Mouse (Mus musculus) kidney, postnatal 25 days (tissue): ENCODE measurements around the gene Il1rl1.

Source experiments
- DNase-seq, 2 experiments: peaks; one replicate each; pipeline ENCODE4 v3.0.0; 2021; ENCODE audit warnings: mixed read lengths in 2 of 2

Gene Il1rl1

GRCm38 (mm10) chr1:40439504-40439903, 10.1 kb downstream of the Il1rl1 start:
- DNase-seq, result no peak

DNA sequence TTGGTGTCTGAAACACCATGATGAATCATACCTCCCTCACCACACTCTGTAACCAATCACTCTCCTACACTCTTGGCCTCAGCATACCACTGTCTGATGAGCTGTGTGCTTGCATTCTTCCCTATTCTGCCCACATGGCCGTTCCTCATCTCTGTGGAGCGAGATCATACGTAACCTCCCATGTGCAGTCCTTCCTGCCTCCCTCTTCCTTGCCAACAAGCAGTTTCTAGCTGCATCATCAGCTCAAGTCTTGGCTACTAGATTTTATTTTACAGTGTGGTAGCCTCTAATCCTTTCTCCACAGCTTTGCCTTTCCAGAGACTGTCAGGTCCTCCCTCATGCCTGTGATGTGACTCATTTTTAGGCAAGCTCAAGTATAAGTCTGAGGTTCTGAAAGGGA, 15.4 kb downstream of the Il1rl1 start:
- no peak for DNase-seq

GRCm38 (mm10) chr1:40465477-40466430, 36.4 kb downstream of the Il1rl1 start, which contains the start of gene Il18r1:
Gene Il18r1 (plus strand): TSS chr1:40465552.
- peak; percentile 18 to 59 for DNase-seq

- no peak for DNase-seq
Measured at GRCm38 (mm10) chr1:40467306-40467705, 37.9 kb downstream of the Il1rl1 start.

- DNase-seq, result no peak
Measured at GRCm38 (mm10) chr1:40468805-40469204, 39.4 kb downstream of the Il1rl1 start.

- no peak for DNase-seq
Measured at GRCm38 (mm10) chr1:40469900-40470299, 40.5 kb downstream of the Il1rl1 start.

DNA sequence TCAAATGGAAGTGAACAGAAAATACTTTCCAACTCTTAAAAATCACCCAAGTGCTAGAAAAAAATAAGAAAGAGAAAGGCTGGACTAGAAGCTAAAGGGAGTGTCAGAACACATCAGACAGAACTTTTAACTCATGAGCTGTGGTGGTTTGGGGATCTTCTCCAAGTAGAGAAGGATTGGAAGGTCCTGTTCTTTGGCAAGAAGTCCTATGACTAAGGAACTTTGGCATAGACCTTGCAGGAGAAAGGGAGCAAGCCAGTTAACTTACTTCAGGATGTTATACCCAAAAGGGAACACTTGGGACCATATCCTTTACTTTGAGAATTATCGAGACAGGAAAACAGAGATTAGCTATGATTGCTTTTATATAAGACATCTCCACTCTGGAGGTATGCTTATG, 43.0 kb downstream of the Il1rl1 start:
- no peak for DNase-seq

GRCm38 (mm10) chr1:40473640-40474039, 44.3 kb downstream of the Il1rl1 start:
- DNase-seq, result no peak

DNA sequence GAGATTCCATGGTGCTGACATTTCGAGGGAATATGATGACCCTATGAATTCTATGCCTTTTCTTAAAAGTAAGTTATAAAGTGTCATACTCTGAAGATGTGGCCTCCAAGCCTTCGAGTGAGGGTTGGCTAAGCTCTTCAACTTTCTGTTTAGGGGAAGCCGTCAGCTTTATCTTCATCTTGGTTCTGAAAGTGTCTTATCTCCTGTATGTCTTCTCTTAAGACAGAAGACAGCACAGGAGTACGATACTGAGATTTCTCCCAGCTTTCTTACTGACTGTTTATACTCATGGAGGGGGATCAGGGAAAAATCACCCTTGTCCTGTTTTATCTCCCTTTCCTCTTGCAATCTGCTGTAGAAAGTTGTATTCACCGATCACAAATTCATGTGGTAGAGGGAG, 45.0 kb downstream of the Il1rl1 start:
- no peak for DNase-seq

DNA sequence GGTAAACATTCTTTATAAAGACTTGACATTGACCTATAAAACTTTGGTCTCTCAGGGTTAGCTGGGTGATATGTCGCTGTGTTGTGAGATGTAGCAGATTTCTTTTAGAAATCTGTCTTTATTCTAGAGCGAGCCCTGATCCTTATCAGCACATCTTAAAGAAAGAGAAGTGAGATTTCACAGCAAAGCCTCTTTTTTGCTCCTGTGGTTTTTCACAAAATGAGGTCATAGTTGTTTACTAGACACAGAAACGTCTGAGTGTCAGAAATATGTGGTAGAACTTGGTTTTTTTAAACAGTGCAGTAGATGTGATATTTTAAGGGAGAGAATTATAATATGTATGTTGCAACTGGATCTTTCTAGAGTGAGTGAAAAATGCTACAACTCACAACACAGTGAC, 46.3 kb downstream of the Il1rl1 start:
- DNase-seq, result no peak

GRCm38 (mm10) chr1:40476756-40477155, 47.4 kb downstream of the Il1rl1 start:
- no peak for DNase-seq

DNA sequence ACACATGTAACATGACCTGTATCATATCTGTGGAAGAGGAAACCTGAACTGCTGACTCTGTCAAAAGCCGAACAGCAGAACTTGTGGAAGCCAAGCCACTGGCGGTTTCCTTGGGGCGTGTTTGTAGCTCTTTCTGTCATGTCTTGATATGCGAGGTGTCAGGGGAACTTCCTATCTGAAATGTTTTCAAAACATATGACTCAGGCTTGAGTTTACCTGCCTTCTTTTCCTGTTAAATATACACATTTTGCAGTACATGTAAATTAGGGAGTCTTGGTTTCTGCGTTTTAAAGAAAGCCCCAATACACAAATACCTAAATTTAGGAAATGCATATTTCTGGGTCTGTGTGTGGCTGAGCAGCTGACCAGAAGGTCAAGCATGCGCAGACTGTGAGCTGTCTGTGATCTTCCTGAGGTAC, 50.1 kb downstream of the Il1rl1 start:
- no peak for DNase-seq

DNA sequence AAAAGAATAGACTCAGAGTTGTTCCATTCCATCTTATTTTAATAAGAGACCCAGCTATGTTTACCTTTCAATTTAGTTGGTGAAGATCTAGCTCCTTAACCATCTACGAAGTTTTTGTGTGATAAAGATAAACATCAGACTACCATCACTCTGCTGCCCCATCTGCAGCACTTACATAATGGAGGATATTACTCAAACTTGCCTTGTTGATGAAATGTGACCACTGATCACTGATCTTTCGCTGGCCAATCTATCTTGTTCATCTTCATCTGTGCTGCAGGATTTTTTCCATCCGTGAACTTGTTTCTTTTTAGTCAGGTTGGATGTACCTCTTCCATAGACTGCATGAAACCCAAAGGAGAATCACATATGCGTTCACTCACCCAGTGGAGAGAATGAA, 65.2 kb downstream of the Il1rl1 start:
- DNase-seq, result no peak

DNA sequence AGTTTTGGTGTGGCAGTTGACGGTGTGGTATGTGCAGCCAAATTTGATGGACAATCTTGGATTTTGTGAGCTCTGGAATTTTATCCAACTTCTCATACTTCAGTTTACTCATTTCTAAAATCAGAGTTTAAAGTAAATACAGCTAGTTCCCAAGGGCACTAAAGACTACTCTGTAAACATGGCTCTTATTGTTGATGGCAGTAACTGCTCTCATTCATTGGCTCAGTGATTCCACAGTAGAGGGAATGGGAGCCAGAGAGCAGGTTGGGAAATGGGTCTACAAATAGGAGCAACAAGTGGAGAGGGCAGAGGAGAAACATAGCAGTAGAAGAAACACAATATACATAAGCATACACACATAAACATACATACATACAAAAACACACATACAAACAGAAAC, 70.3 kb downstream of the Il1rl1 start:
- DNase-seq, result no peak

- DNase-seq, result no peak
Measured at GRCm38 (mm10) chr1:40501126-40501525, 71.8 kb downstream of the Il1rl1 start.

DNA sequence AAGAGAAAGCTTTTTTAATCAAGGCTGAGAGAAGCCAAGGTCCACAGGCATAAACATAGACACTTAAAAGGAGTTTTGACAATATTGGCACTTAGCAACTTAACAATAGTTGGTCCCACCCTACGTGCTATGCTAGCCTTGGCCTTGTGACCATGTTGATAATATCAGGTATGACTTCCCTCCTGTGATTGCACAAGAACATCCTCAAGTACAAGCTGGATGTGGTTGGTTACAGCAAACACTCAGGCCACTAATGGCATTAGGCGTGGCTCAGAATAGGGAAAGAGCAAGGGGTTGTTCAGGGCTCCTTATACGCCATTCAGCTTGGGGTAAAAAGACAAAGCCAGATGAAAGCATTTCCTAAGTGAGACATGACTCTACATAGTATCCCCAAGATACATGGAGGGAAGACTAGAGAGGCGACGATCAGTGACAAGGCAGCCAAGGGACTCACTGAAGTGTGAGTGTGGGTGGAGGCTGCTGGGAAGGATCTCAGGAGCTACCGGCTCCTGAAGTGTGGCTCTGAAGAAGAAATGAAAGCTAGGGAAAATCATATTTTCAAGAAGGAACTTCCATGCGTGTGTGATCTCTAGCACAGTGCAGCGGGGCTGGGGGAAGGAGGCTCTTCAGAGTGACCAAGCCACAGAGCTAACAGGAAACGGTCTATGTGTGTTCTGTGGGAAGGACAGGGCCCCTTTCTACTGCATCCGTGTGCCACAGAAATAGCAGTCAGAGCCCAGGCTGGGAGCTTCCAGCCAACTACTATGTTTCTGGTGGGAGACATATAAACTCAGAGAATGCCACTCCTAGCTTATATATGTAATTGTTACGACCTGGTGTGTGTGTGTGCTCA, 72.4 kb downstream of the Il1rl1 start:
- no peak for DNase-seq

DNA sequence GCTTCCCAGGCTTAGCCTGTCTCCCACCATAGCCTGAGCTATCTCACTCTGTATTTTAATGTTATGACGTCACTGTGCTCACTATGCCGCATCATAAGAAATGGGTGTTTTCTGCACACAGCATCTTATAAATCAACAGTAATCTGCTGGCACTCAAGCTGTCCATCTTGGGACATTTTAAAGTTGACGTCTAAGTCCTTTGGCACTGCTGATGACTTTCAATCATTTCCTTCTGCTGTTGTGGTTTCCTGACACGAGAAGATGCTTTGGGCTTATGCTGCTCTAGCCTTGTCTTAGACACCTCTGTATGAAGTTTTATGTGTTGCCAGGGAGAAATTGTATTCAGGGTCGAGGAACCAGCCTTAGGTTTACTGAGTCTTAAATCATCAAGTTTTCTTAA, 75.2 kb downstream of the Il1rl1 start:
- no peak for DNase-seq
